Mouse (Mus musculus): ENCODE results near the gene Atp6v0e. TPM values are rescaled to one million over a fixed set of nuclear protein-coding genes. Genes with fewer than 3 reads are reported as not detected.

Gene Atp6v0e
- total and polyA plus RNA-seq, 3 experiments = 190 to 422 (median 226) TPM

GRCm38 (mm10) chr17:26659573-26659915 lies 3.5 kb upstream of the Atp6v0e start:
- Histone ChIP-seq H3K79me2 (replicated peaks; ENCODE audit: control insufficient read depth, extremely low read depth, insufficient read depth, poor library complexity, severe bottlenecking) (no peaks in the 10 kb centered on the region), H3K36me3 (replicated peaks in 1 of 2; ENCODE audit: control insufficient read depth in 1 of 2, insufficient read depth in 1 of 2, low read length in 1 of 2) (peaks cover 14 to 39% of the 10 kb centered on the region in 2 experiments), H3K4me1 (ENCODE audit: control insufficient read depth in 1 of 2, insufficient read depth in 2 of 2) (peaks cover 4 to 24% of the 10 kb centered on the region in 2 experiments), H3K4me2 (ENCODE audit: insufficient read depth, low read depth, poor library complexity, severe bottlenecking) (no peak overlapping the region), H3K4me3 (replicated peaks in 1 of 3; ENCODE audit: low read depth in 2 of 3, low read length in 2 of 3, poor library complexity in 1 of 3) (no peak overlapping the region), H3K9ac (ENCODE audit: insufficient read depth, low read depth) (no peak overlapping the region), H3K27ac (ENCODE audit: insufficient read depth, low read depth) (no peak overlapping the region), H3K9me3 (replicated peaks; ENCODE audit: low read length) (no peaks in the 10 kb centered on the region), H3K27me3 (replicated peaks) (no peaks in the 10 kb centered on the region)
- in situ Hi-C loops (cut with MboI; ENCODE audit: low pct_ligation_motif_present, low pct_unique_long_range_greater_than_20kb, low sequenced_read_pairs) = loop anchor here (10.0 kb wide), 1 partner anchor 225 kb away; no protein-coding TSS in a partner anchor
- no peak for DNase-seq (ENCODE audit: extremely low read depth)
- dilution Hi-C loops (cut with MboI; ENCODE audit: extremely low pct_ligation_motif_present, extremely low pct_unique_long_range_greater_than_20kb, low sequenced_read_pairs) = no loop called here
- no peak for TF ChIP-seq MXI1 (IDR thresholded peaks at IDR 0.05; ENCODE audit: low read depth, low read length)
- no peak for TF ChIP-seq MAZ (IDR thresholded peaks at IDR 0.05; ENCODE audit: low read depth, low read length)
- TF ChIP-seq ZNF384 (IDR thresholded peaks at IDR 0.05; ENCODE audit: low read depth, low read length) = no peak
- no peak for TF ChIP-seq MAFK (IDR thresholded peaks at IDR 0.05; ENCODE audit: insufficient replicate concordance, low read length)
- TF ChIP-seq JUN (IDR thresholded peaks at IDR 0.05; ENCODE audit: insufficient read depth, low read depth, low read length) = no peak
- TF ChIP-seq GABPA (IDR thresholded peaks at IDR 0.05; ENCODE audit: insufficient replicate concordance, low read depth, low read length) = no peak
- TF ChIP-seq CTCF (conservative IDR thresholded peaks at IDR 0.05 in 1 of 2, IDR thresholded peaks at IDR 0.05 in 1 of 2; ENCODE audit: low read depth in 2 of 2, low read length in 2 of 2) = no peak
- no peak for TF ChIP-seq RAD21 (IDR thresholded peaks at IDR 0.05; ENCODE audit: low read depth, low read length)
- TF ChIP-seq SMC3 (IDR thresholded peaks at IDR 0.05; ENCODE audit: low read depth, low read length) = no peak
- no peak for TF ChIP-seq NRF1 (IDR thresholded peaks at IDR 0.05; ENCODE audit: low read depth, low read length)
- TF ChIP-seq TBP (conservative IDR thresholded peaks at IDR 0.05; ENCODE audit: low read depth, low read length) = no peak
- TF ChIP-seq ZC3H11A (IDR thresholded peaks at IDR 0.05; ENCODE audit: low read depth, low read length) = no peak
- no peak for TF ChIP-seq ZKSCAN1 (IDR thresholded peaks at IDR 0.05; ENCODE audit: borderline replicate concordance, low read depth, low read length)
- TF ChIP-seq KAT2A (IDR thresholded peaks at IDR 0.05; ENCODE audit: insufficient replicate concordance, low read length) = no peak
- TF ChIP-seq MAX (IDR thresholded peaks at IDR 0.05; ENCODE audit: low read length) = no peak
- TF ChIP-seq SIN3A (IDR thresholded peaks at IDR 0.05; ENCODE audit: low read length) = no peak
- no peak for TF ChIP-seq TCF12 (IDR thresholded peaks at IDR 0.05; ENCODE audit: low read depth, low read length)
- TF ChIP-seq JUND (conservative IDR thresholded peaks at IDR 0.05; ENCODE audit: low read depth, low read length) = no peak
- TF ChIP-seq PAX5 (IDR thresholded peaks at IDR 0.05; ENCODE audit: low read length) = no peak
- no peak for TF ChIP-seq ETS1 (conservative IDR thresholded peaks at IDR 0.05; ENCODE audit: low read depth, low read length)

GRCm38 (mm10) chr17:26660192-26660912 lies 2.7 kb upstream of the Atp6v0e start:
- no peak overlapping the region for H3K27ac ChIP-seq (ENCODE audit: insufficient read depth, low read depth)
- H3K36me3 ChIP-seq (replicated peaks in 1 of 2; ENCODE audit: control insufficient read depth in 1 of 2, insufficient read depth in 1 of 2, low read length in 1 of 2) = peaks cover 6 to 33% of the 10 kb centered on the region in 2 experiments
- H3K79me2 ChIP-seq (replicated peaks; ENCODE audit: control insufficient read depth, extremely low read depth, insufficient read depth, poor library complexity, severe bottlenecking) = no peaks in the 10 kb centered on the region
- peaks cover 4 to 25% of the 10 kb centered on the region in 2 experiments for H3K4me1 ChIP-seq (ENCODE audit: control insufficient read depth in 1 of 2, insufficient read depth in 2 of 2)
- no peak overlapping the region for H3K4me2 ChIP-seq (ENCODE audit: insufficient read depth, low read depth, poor library complexity, severe bottlenecking)
- dilution Hi-C loops (cut with MboI; ENCODE audit: extremely low pct_ligation_motif_present, extremely low pct_unique_long_range_greater_than_20kb, low sequenced_read_pairs) = no loop called here
- in situ Hi-C loops (cut with MboI; ENCODE audit: low pct_ligation_motif_present, low pct_unique_long_range_greater_than_20kb, low sequenced_read_pairs) = no loop called here
- peak; percentile 71 for DNase-seq (ENCODE audit: extremely low read depth)
- H3K4me3 ChIP-seq (replicated peaks in 1 of 3; ENCODE audit: low read depth in 2 of 3, low read length in 2 of 3, poor library complexity in 1 of 3) = no peak overlapping the region
- no peaks in the 10 kb centered on the region for H3K9me3 ChIP-seq (replicated peaks; ENCODE audit: low read length)
- no peaks in the 10 kb centered on the region for H3K27me3 ChIP-seq (replicated peaks)
- no peak overlapping the region for H3K9ac ChIP-seq (ENCODE audit: insufficient read depth, low read depth)
- TF ChIP-seq ZKSCAN1 (IDR thresholded peaks at IDR 0.05; ENCODE audit: borderline replicate concordance, low read depth, low read length) = no peak
- no peak for TF ChIP-seq HCFC1 (IDR thresholded peaks at IDR 0.05; ENCODE audit: low read depth, low read length)
- no peak for TF ChIP-seq CHD1 (IDR thresholded peaks at IDR 0.05; ENCODE audit: low read depth, low read length)
- no peak for TF ChIP-seq ELF1 (IDR thresholded peaks at IDR 0.05; ENCODE audit: low read depth, low read length)
- TF ChIP-seq BHLHE40 (IDR thresholded peaks at IDR 0.05; ENCODE audit: low read depth, low read length) = no peak
- TF ChIP-seq GABPA (IDR thresholded peaks at IDR 0.05; ENCODE audit: insufficient replicate concordance, low read depth, low read length) = no peak
- no peak for TF ChIP-seq UBTF (IDR thresholded peaks at IDR 0.05; ENCODE audit: low read depth, low read length)
- TF ChIP-seq MAZ (IDR thresholded peaks at IDR 0.05; ENCODE audit: low read depth, low read length) = no peak
- no peak for TF ChIP-seq POLR2AphosphoS2 (IDR thresholded peaks at IDR 0.05; ENCODE audit: low read depth, low read length)
- 0 out of 2 replicates have a peak, but pooled peaks have one; percentile 18 for TF ChIP-seq IRF4 (IDR thresholded peaks at IDR 0.05; ENCODE audit: low read depth, low read length)
- TF ChIP-seq ZC3H11A (IDR thresholded peaks at IDR 0.05; ENCODE audit: low read depth, low read length) = peak; percentile 37; the same call in 1 of the 2 replicates
- 0 out of 2 replicates have a peak, but pooled peaks have one; percentile 30 for TF ChIP-seq SIN3A (IDR thresholded peaks at IDR 0.05; ENCODE audit: low read length)
- TF ChIP-seq SMC3 (IDR thresholded peaks at IDR 0.05; ENCODE audit: low read depth, low read length) = peak; percentile 80
- no peak for TF ChIP-seq E2F4 (IDR thresholded peaks at IDR 0.05; ENCODE audit: insufficient replicate concordance, low read depth, low read length)
- peak; percentile 21; the same call in 1 of the 2 replicates for TF ChIP-seq ZMIZ1 (IDR thresholded peaks at IDR 0.05; ENCODE audit: low read depth, low read length)
- no peak for TF ChIP-seq POLR2A (IDR thresholded peaks at IDR 0.05; ENCODE audit: low read depth, low read length)
- TF ChIP-seq USF2 (conservative IDR thresholded peaks at IDR 0.05; ENCODE audit: low read depth, low read length) = no peak
- TF ChIP-seq JUN (IDR thresholded peaks at IDR 0.05; ENCODE audit: insufficient read depth, low read depth, low read length) = no peak
